Mouse (Mus musculus) cerebellum, postnatal 25 days (tissue): ENCODE results near the gene Creld1.

ENCODE experiments used
- DNase-seq, 2 experiments: peaks; one replicate each; pipeline ENCODE4 v3.0.0; 2021; ENCODE audit warnings: mixed read lengths in 2 of 2

The Creld1 gene

GRCm38 (mm10) chr6:113483100-113483615 is at the start of gene Creld1:
Creld1 (plus strand) TSS chr6:113483297.
- DNase-seq: peak; percentile 94 to 97

GRCm38 (mm10) chr6:113433661-113434060 is 49.4 kb upstream of the Creld1 start:
- DNase-seq: no peak

- DNase-seq: no peak
These were observed 48.4 kb upstream of the Creld1 start for GRCm38 (mm10) chr6:113434691-113435090.

GRCm38 (mm10) chr6:113435664-113436205 is 47.4 kb upstream of the Creld1 start, which contains the start of gene Cidec:
Cidec (minus strand) TSS chr6:113435760.
- no peak for DNase-seq

GRCm38 (mm10) chr6:113437135-113437534 is 46.0 kb upstream of the Creld1 start:
- DNase-seq: no peak

- no peak for DNase-seq
These were observed 44.2 kb upstream of the Creld1 start for GRCm38 (mm10) chr6:113438721-113439430.

- DNase-seq: no peak
These were observed 42.4 kb upstream of the Creld1 start for GRCm38 (mm10) chr6:113440686-113441085.

- peak; percentile 79 to 89 for DNase-seq
These were observed 41.9 kb upstream of the Creld1 start for GRCm38 (mm10) chr6:113441147-113441680.

GRCm38 (mm10) chr6:113442087-113442441 is 41.0 kb upstream of the Creld1 start:
- DNase-seq: no peak

- peak; percentile 91 to 92 for DNase-seq
These were observed 40.5 kb upstream of the Creld1 start, which contains the start of gene Jagn1 for GRCm38 (mm10) chr6:113442442-113443090. Jagn1 (plus strand) TSS chr6:113442569.

- DNase-seq: no peak
These were observed 40.0 kb upstream of the Creld1 start for GRCm38 (mm10) chr6:113443091-113443490.

GRCm38 (mm10) chr6:113444207-113444965 is 38.7 kb upstream of the Creld1 start:
- no peak for DNase-seq

- DNase-seq: peak in 1 of 2 experiments; percentile 40
These were observed 35.5 kb upstream of the Creld1 start for GRCm38 (mm10) chr6:113447639-113448038.

GRCm38 (mm10) chr6:113451839-113452238 is 31.3 kb upstream of the Creld1 start:
- no peak for DNase-seq

GRCm38 (mm10) chr6:113455007-113455406 is 28.1 kb upstream of the Creld1 start:
- DNase-seq: no peak

- no peak for DNase-seq
These were observed 25.1 kb upstream of the Creld1 start, which contains the start of gene Il17re for GRCm38 (mm10) chr6:113457952-113458534. Il17re (plus strand) TSS chr6:113458484.

- peak; percentile 50 to 58 for DNase-seq
These were observed 24.5 kb upstream of the Creld1 start for GRCm38 (mm10) chr6:113458635-113459034.

- DNase-seq: no peak
These were observed 19.1 kb upstream of the Creld1 start for GRCm38 (mm10) chr6:113464040-113464439.

- no peak for DNase-seq
These were observed 17.5 kb upstream of the Creld1 start for GRCm38 (mm10) chr6:113465602-113466001.

- DNase-seq: no peak
These were observed 14.6 kb upstream of the Creld1 start for GRCm38 (mm10) chr6:113468512-113468911.

GRCm38 (mm10) chr6:113469021-113469420 is 14.1 kb upstream of the Creld1 start:
- DNase-seq: peak; percentile 74 to 82

GRCm38 (mm10) chr6:113469432-113469831 is 13.7 kb upstream of the Creld1 start:
- DNase-seq: peak; percentile 82 to 89
